Mouse (Mus musculus): Measurements from ENCODE around the gene Ank.

Ank gene

DNA sequence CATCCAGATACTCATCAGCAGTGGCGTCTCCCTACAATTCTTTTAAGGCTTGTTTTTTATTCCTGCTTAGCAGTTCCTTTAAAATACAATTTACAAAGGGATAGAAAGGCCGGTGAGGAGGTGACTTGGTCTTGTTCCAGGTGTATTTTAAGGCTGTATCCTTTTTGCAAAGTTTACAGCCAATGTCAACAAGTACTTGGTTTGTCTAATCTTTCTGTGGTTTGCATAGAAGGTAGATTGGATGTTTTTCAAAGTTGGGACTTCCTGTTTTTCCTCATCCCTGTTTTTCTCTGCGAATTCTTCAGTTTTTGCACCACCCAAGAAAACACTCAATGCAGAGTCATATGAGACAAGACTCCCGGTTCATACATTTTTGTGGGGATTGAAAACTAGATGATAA lies 62.4 kb downstream of the Ank start:
- H3K9me3 ChIP-seq (ENCODE audit: low read length) = no peaks in the 10 kb centered on the region
- no peaks in the 10 kb centered on the region for H3K27me3 ChIP-seq (ENCODE audit: insufficient read depth, low read length)
- TF ChIP-seq CTCF (conservative IDR thresholded peaks at IDR 0.05; ENCODE audit: low read length) (no peak), POU5F1 (IDR thresholded peaks at IDR 0.05; ENCODE audit: borderline replicate concordance, low read length) (no peak), NANOG (IDR thresholded peaks at IDR 0.05; ENCODE audit: borderline replicate concordance, low read length) (no peak)
- no peaks in the 10 kb centered on the region for H3K36me3 ChIP-seq (ENCODE audit: insufficient read depth, low read length)
- H3K4me3 ChIP-seq (replicated peaks; ENCODE audit: low read length) = no peak overlapping the region
- no peaks in the 10 kb centered on the region for H3K4me1 ChIP-seq (replicated peaks; ENCODE audit: low read depth, low read length)

GRCm38 (mm10) chr15:27530023-27530422 lies 63.5 kb downstream of the Ank start:
- Histone ChIP-seq H3K27me3 (ENCODE audit: insufficient read depth, low read length) (no peaks in the 10 kb centered on the region), H3K9me3 (ENCODE audit: low read length) (no peaks in the 10 kb centered on the region), H3K4me1 (replicated peaks; ENCODE audit: low read depth, low read length) (no peaks in the 10 kb centered on the region), H3K36me3 (ENCODE audit: insufficient read depth, low read length) (no peaks in the 10 kb centered on the region), H3K4me3 (replicated peaks; ENCODE audit: low read length) (no peak overlapping the region)
- TF ChIP-seq POU5F1 (IDR thresholded peaks at IDR 0.05; ENCODE audit: borderline replicate concordance, low read length) (no peak), NANOG (IDR thresholded peaks at IDR 0.05; ENCODE audit: borderline replicate concordance, low read length) (no peak), CTCF (conservative IDR thresholded peaks at IDR 0.05; ENCODE audit: low read length) (no peak)

DNA sequence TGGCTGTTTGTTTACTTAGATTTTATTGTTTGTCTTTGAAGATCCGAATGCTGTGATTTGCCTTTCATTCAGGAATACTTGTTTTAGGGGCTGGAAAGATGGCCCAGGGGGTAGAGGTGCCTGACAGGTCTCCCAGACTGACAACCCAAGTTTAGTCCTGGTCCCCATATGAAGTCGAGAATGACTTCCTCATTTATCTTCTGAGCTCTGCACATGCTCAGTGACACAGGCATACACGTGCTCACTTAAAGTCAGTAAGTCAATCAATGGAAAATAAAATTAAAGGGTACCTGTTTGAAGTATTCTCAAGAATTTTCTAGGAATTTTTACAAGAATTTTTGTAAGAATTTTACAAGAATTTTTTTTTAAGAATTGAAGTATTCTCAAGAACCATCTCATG lies 66.6 kb downstream of the Ank start:
- TF ChIP-seq POU5F1 (IDR thresholded peaks at IDR 0.05; ENCODE audit: borderline replicate concordance, low read length) (no peak), CTCF (conservative IDR thresholded peaks at IDR 0.05; ENCODE audit: low read length) (no peak), NANOG (IDR thresholded peaks at IDR 0.05; ENCODE audit: borderline replicate concordance, low read length) (no peak)
- no peaks in the 10 kb centered on the region for H3K4me1 ChIP-seq (replicated peaks; ENCODE audit: low read depth, low read length)
- H3K4me3 ChIP-seq (replicated peaks; ENCODE audit: low read length) = no peak overlapping the region
- no peaks in the 10 kb centered on the region for H3K36me3 ChIP-seq (ENCODE audit: insufficient read depth, low read length)
- H3K27me3 ChIP-seq (ENCODE audit: insufficient read depth, low read length) = no peaks in the 10 kb centered on the region
- no peaks in the 10 kb centered on the region for H3K9me3 ChIP-seq (ENCODE audit: low read length)

DNA sequence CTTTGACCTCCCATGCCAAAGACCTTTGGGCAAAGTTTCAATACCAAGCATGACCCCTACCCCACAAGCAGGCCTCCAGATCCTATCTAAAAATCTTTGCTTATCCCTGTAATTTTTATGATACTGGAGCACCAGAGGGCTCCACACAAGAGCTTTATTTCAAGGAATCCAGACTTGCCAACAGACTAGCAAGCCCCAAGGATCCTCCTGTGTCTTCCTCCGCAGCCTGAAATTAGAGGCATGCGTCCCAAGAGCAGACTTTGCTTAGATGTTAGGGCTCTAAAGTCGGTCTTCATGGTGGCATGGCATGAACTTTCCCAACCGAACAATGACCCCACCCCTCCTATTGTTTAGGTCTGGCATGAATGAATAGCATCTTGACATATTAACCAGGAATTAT lies 69.2 kb downstream of the Ank start:
- no peak for TF ChIP-seq POU5F1 (IDR thresholded peaks at IDR 0.05; ENCODE audit: borderline replicate concordance, low read length)
- no peak for TF ChIP-seq NANOG (IDR thresholded peaks at IDR 0.05; ENCODE audit: borderline replicate concordance, low read length)
- no peak for TF ChIP-seq CTCF (conservative IDR thresholded peaks at IDR 0.05; ENCODE audit: low read length)
- Histone ChIP-seq H3K9me3 (ENCODE audit: low read length) (no peaks in the 10 kb centered on the region), H3K27me3 (ENCODE audit: insufficient read depth, low read length) (no peaks in the 10 kb centered on the region), H3K4me1 (replicated peaks; ENCODE audit: low read depth, low read length) (no peaks in the 10 kb centered on the region), H3K36me3 (ENCODE audit: insufficient read depth, low read length) (no peaks in the 10 kb centered on the region), H3K4me3 (replicated peaks; ENCODE audit: low read length) (no peak overlapping the region)

- no peaks in the 10 kb centered on the region for H3K4me1 ChIP-seq (replicated peaks; ENCODE audit: low read depth, low read length)
- no peaks in the 10 kb centered on the region for H3K9me3 ChIP-seq (ENCODE audit: low read length)
- no peak overlapping the region for H3K4me3 ChIP-seq (replicated peaks; ENCODE audit: low read length)
- H3K27me3 ChIP-seq (ENCODE audit: insufficient read depth, low read length) = no peaks in the 10 kb centered on the region
- H3K36me3 ChIP-seq (ENCODE audit: insufficient read depth, low read length) = no peaks in the 10 kb centered on the region
- TF ChIP-seq CTCF (conservative IDR thresholded peaks at IDR 0.05; ENCODE audit: low read length) (no peak), POU5F1 (IDR thresholded peaks at IDR 0.05; ENCODE audit: borderline replicate concordance, low read length) (no peak), NANOG (IDR thresholded peaks at IDR 0.05; ENCODE audit: borderline replicate concordance, low read length) (no peak)
Measured at GRCm38 (mm10) chr15:27536186-27536585, 69.7 kb downstream of the Ank start.

DNA sequence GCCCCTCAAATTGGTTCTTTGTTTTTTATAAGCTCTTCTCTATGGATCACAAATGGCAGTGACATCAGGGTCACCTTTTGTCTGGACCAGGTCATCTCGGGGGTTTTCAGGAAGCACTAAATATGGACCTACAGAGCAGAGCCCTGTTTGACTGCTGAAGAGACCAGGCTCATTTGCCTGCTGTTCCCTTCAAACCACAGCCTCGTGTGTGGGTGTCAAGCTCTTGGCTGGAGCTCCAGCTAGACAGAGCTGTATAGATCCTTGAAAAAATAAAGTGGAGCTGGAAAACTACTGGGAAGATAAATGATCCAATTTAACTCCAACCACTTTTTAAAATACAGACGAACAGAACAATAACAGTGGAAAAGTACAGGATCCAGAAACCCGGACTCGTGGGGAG lies 70.3 kb downstream of the Ank start:
- H3K9me3 ChIP-seq (ENCODE audit: low read length) = no peaks in the 10 kb centered on the region
- H3K4me3 ChIP-seq (replicated peaks; ENCODE audit: low read length) = no peak overlapping the region
- H3K36me3 ChIP-seq (ENCODE audit: insufficient read depth, low read length) = no peaks in the 10 kb centered on the region
- H3K27me3 ChIP-seq (ENCODE audit: insufficient read depth, low read length) = no peaks in the 10 kb centered on the region
- TF ChIP-seq CTCF (conservative IDR thresholded peaks at IDR 0.05; ENCODE audit: low read length) = no peak
- no peak for TF ChIP-seq NANOG (IDR thresholded peaks at IDR 0.05; ENCODE audit: borderline replicate concordance, low read length)
- no peak for TF ChIP-seq POU5F1 (IDR thresholded peaks at IDR 0.05; ENCODE audit: borderline replicate concordance, low read length)
- H3K4me1 ChIP-seq (replicated peaks; ENCODE audit: low read depth, low read length) = no peaks in the 10 kb centered on the region

GRCm38 (mm10) chr15:27537519-27538223 lies 71.2 kb downstream of the Ank start:
- H3K4me3 ChIP-seq (replicated peaks; ENCODE audit: low read length) = no peak overlapping the region
- H3K36me3 ChIP-seq (ENCODE audit: insufficient read depth, low read length) = no peaks in the 10 kb centered on the region
- no peaks in the 10 kb centered on the region for H3K4me1 ChIP-seq (replicated peaks; ENCODE audit: low read depth, low read length)
- TF ChIP-seq NANOG (IDR thresholded peaks at IDR 0.05; ENCODE audit: borderline replicate concordance, low read length) = no peak
- TF ChIP-seq POU5F1 (IDR thresholded peaks at IDR 0.05; ENCODE audit: borderline replicate concordance, low read length) = no peak
- TF ChIP-seq CTCF (conservative IDR thresholded peaks at IDR 0.05; ENCODE audit: low read length) = no peak
- no peaks in the 10 kb centered on the region for H3K27me3 ChIP-seq (ENCODE audit: insufficient read depth, low read length)
- H3K9me3 ChIP-seq (ENCODE audit: low read length) = no peaks in the 10 kb centered on the region

GRCm38 (mm10) chr15:27539745-27540144 lies 73.3 kb downstream of the Ank start:
- H3K9me3 ChIP-seq (ENCODE audit: low read length) = no peaks in the 10 kb centered on the region
- H3K36me3 ChIP-seq (ENCODE audit: insufficient read depth, low read length) = no peaks in the 10 kb centered on the region
- no peaks in the 10 kb centered on the region for H3K27me3 ChIP-seq (ENCODE audit: insufficient read depth, low read length)
- H3K4me1 ChIP-seq (replicated peaks; ENCODE audit: low read depth, low read length) = no peaks in the 10 kb centered on the region
- no peak for TF ChIP-seq NANOG (IDR thresholded peaks at IDR 0.05; ENCODE audit: borderline replicate concordance, low read length)
- TF ChIP-seq POU5F1 (IDR thresholded peaks at IDR 0.05; ENCODE audit: borderline replicate concordance, low read length) = no peak
- no peak for TF ChIP-seq CTCF (conservative IDR thresholded peaks at IDR 0.05; ENCODE audit: low read length)
- H3K4me3 ChIP-seq (replicated peaks; ENCODE audit: low read length) = no peak overlapping the region

DNA sequence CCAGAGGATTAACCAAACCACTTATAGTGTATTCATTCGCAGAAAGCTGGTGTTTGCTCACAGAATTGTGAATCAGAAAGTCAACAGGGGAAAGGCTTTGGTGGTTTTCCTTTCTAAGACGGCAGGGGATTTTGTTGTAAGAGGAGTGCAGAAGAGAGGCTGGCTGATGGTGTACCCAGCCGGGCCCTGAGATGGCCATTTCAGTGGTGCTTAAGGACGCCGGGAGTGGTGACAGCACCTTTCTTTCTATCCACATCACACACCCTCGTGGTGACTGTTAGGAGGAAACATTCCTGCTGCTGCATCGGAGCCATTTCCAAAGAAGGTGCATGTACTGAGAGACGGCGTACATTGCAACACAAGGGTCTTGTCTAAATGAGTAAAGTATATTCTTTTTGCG lies 78.7 kb downstream of the Ank start:
- Histone ChIP-seq H3K36me3 (ENCODE audit: insufficient read depth, low read length) (no peaks in the 10 kb centered on the region), H3K27me3 (ENCODE audit: insufficient read depth, low read length) (no peaks in the 10 kb centered on the region), H3K4me3 (replicated peaks; ENCODE audit: low read length) (no peak overlapping the region), H3K9me3 (ENCODE audit: low read length) (no peaks in the 10 kb centered on the region), H3K4me1 (replicated peaks; ENCODE audit: low read depth, low read length) (peaks cover 6% of the 10 kb centered on the region; the same call in 1 of the 2 replicates)
- TF ChIP-seq NANOG (IDR thresholded peaks at IDR 0.05; ENCODE audit: borderline replicate concordance, low read length) = no peak
- no peak for TF ChIP-seq POU5F1 (IDR thresholded peaks at IDR 0.05; ENCODE audit: borderline replicate concordance, low read length)
- no peak for TF ChIP-seq CTCF (conservative IDR thresholded peaks at IDR 0.05; ENCODE audit: low read length)

Measured in E14TG2a.4 (cell line).